Mouse (Mus musculus) erythroblast, embryonic 14.5 days (primary cell): ENCODE measurements around the gene Polg. TPM values are rescaled to one million over a fixed set of nuclear protein-coding genes. Genes with fewer than 3 reads are reported as not detected.

ENCODE experiments used
- H3K27me3 ChIP-seq: 2 replicates; pipeline ENCODE4 v1.6.1; 2012; ENCODE audit warnings: inconsistent platforms; ENCODE audit not compliant: control insufficient read depth
- H3K36me3 ChIP-seq: 2 replicates; pipeline ENCODE4 v1.6.1; 2012; ENCODE audit warnings: mild to moderate bottlenecking, inconsistent platforms; ENCODE audit not compliant: control insufficient read depth
- H3K4me1 ChIP-seq: 2 replicates; pipeline ENCODE4 v1.6.1; 2012; ENCODE audit warnings: inconsistent platforms; ENCODE audit not compliant: control insufficient read depth
- H3K4me3 ChIP-seq: replicated peaks from 2 replicates; pipeline ENCODE3; 2012; ENCODE audit warnings: moderate library complexity, mild to moderate bottlenecking, inconsistent platforms
- H3K9me3 ChIP-seq: 2 replicates; pipeline ENCODE4 v1.6.1; 2012; ENCODE audit warnings: low read length, inconsistent platforms, mixed read lengths; ENCODE audit not compliant: control insufficient read depth
- GATA1 ChIP-seq: IDR thresholded peaks from 2 replicates; pipeline ENCODE4 v1.6.1; 2012; ENCODE audit warnings: low read length, inconsistent platforms, mixed read lengths
- TAL1 ChIP-seq: IDR thresholded peaks from 3 replicates; pipeline ENCODE4 v1.6.1; 2012; ENCODE audit warnings: low read length, inconsistent platforms, mixed read lengths
- polyA plus RNA-seq: library from polyadenylated mRNA; stranded (reverse); fragments of >175 nt; gene quantifications from 2 replicates; pipeline ENCODE4 v1.2.3, GENCODE M21; 2012

The Polg gene
- polyA plus RNA-seq, 1 experiment, result 1.5 TPM

GRCm38 (mm10) chr7:79497701-79498115 is 31.5 kb upstream of the Polg start:
- Histone ChIP-seq H3K9me3 (peaks cover 3% of the 10 kb centered on the region; the same call in 1 of the 2 replicates), H3K27me3 (peaks cover 88% of the 10 kb centered on the region), H3K36me3 (no peaks in the 10 kb centered on the region), H3K4me1 (peaks cover 3% of the 10 kb centered on the region), H3K4me3 (no peak overlapping the region)
- TF ChIP-seq TAL1, result no peak
- TF ChIP-seq GATA1, result no peak

DNA sequence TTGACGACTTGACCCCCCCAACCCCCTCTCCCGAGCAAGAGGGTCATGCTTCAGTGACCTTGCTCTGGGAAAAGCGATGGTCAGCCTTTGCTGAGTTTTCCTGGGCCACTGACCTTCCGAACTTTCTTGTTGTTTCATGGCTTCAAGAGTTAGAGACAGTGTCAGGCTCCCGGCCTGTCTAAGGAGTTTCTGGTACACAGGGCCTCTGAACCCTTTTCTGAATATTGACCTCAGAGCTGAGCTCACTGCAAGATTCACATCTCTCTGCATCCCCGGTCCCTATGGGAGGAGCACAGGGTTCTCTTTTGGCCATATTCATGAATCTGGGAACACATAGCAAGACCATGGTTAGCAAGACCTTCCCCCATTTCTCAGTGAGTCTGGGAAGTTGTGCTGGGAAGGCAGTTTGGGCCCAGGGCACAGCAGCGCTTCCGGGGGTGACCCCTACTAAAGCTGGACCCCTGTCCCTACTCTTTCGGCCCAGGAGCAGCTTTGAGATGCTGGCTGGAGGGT is 30.7 kb upstream of the Polg start:
- Histone ChIP-seq H3K27me3 (peaks cover 79% of the 10 kb centered on the region), H3K36me3 (no peaks in the 10 kb centered on the region), H3K4me3 (no peak overlapping the region)

DNA sequence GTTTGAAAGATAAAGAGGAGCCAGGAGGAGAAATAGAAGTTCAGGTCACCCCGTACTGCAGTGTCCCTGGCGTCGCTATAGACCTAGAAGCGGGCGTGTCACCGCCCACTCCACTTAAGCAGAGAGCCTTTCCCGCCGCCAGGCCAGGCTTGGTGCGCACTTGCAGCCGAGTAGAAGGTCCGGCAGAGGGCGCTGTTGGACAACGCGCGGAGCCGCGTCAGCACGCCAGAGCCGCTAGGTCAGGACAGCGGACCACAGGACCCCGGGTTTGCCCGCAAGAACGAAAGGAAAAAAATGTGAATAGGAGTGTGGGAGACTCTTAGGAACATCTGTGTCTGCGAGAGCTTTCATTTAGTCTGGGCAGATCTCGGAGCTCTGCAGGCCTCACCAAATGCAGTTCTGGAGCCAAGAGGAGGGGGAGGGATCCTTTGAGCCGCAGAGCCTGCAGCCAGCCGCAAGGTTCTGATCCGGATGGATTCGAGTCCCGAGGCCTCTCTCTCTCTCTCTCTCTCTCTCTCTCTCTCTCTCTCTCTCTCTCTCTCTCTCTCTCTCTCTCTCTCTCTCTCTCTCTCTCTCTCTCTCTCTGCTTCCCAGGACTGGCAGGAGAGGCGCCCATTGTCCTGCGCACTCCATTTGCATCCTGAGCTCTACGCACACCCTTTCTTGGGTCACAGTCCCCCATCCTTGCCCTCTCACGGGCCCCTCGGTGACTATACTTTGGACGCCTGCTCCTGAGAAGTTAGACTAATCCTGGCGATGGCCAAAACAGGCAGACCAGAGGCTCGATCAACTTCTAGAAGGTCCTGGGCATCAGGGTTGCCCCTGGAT is 30.0 kb upstream of the Polg start:
- Histone ChIP-seq H3K36me3 (no peaks in the 10 kb centered on the region), H3K4me1 (peaks cover 3% of the 10 kb centered on the region), H3K27me3 (peaks cover 73% of the 10 kb centered on the region), H3K9me3 (peaks cover 3% of the 10 kb centered on the region; the same call in 1 of the 2 replicates), H3K4me3 (no peak overlapping the region)
- no peak for TF ChIP-seq TAL1

More for the DNA sequence above, 30.7 kb upstream of the Polg start:
- no peak for TF ChIP-seq GATA1
- TF ChIP-seq TAL1, result no peak
- Histone ChIP-seq H3K9me3 (peaks cover 3% of the 10 kb centered on the region; the same call in 1 of the 2 replicates), H3K4me1 (peaks cover 3% of the 10 kb centered on the region)

DNA sequence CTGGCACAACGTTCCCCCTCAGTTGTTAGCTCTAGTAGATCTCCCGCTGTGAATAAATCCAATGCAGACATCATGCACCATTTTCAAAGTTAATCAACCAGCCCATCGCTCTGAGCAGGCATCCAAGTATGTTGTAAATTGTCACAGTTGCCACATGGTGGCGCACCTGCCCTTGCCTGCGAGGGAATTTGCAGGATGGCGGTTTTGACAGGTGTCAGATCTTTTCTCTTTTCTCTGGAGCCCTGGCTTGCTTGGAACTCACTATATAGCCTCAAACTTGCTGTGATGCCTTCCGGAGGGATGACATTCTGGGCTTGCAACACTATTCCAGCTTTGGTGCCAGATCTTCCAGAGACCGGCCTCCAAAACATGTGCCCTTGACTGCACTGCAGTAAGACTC is 27.8 kb upstream of the Polg start:
- Histone ChIP-seq H3K4me3 (no peak overlapping the region), H3K36me3 (no peaks in the 10 kb centered on the region), H3K27me3 (peaks cover 52% of the 10 kb centered on the region), H3K9me3 (peaks cover 2% of the 10 kb centered on the region; the same call in 1 of the 2 replicates), H3K4me1 (peaks cover 3% of the 10 kb centered on the region)
- TF ChIP-seq GATA1 (no peak), TAL1 (no peak)

- H3K9me3 ChIP-seq, result no peaks in the 10 kb centered on the region
- TF ChIP-seq TAL1 (no peak), GATA1 (no peak)
- no peaks in the 10 kb centered on the region for H3K36me3 ChIP-seq
- H3K4me1 ChIP-seq, result no peaks in the 10 kb centered on the region
- peaks cover 7% of the 10 kb centered on the region for H3K27me3 ChIP-seq
- H3K4me3 ChIP-seq, result no peak overlapping the region
Observed at GRCm38 (mm10) chr7:79486528-79486927, 20.4 kb upstream of the Polg start.

DNA sequence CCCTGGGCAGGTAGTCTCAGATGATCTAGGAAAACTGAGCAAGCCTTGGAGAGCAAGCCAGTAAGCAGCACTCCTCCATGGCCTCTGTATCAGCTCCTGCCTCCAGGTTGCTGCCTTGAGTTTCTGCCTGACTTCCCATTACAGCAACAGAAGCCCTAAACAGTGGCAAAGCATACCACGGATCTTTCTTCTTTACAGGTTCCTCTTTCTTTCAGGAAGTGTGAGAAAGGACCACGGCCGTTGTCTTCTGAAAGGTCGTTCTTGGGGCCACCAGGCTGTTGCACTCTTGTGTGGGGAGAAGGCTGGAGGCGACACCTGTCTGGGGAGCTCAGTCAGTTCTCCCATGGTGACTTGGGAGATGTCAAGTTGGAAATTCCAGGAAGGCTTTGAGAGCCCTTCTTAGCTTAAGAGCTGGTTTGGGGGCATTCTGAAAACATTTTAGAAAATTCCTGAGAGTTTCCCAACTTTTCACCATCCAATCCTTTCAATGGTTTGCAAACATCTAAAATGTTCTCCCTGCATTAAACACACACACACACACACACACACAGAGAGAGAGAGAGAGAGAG is 8.8 kb upstream of the Polg start:
- Histone ChIP-seq H3K27me3 (no peaks in the 10 kb centered on the region), H3K4me3 (no peak overlapping the region), H3K4me1 (no peaks in the 10 kb centered on the region), H3K9me3 (no peaks in the 10 kb centered on the region), H3K36me3 (no peaks in the 10 kb centered on the region)
- TF ChIP-seq GATA1 (no peak), TAL1 (no peak)

DNA sequence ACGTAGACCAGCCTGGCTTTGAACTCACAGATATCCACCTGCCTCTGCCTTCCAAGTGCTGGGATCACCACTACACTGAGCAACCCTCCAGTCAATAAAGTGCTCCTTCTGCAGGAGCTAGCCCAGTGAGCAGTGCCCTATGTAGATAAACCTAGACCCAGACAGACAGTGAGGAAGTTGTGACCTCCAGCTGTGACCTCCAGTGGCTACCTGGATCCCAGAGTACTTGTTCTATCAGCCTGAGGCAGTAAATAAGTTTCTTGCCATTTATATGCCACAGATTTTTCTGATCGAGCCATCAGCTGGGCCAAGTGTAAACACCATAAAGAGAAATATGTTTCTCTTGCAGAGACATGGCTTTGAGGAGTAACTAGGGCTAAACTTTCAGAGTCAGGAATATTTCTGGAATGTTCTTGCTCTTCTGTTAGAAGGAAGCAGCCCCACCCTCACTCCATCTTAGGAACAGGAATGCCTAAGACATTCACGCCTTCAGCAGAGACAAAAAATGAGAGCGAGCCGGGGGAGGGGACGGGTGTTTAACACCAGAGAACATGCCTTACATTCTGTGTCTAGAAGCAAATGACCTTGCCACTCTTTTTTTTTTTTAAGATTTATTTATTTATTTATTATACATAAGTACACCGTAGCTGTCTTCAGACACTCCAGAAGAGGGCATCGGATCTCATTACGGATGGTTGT is 7.5 kb upstream of the Polg start:
- no peaks in the 10 kb centered on the region for H3K9me3 ChIP-seq
- no peak overlapping the region for H3K4me3 ChIP-seq
- no peaks in the 10 kb centered on the region for H3K36me3 ChIP-seq
- H3K27me3 ChIP-seq, result peaks cover 6% of the 10 kb centered on the region
- peaks cover 6% of the 10 kb centered on the region for H3K4me1 ChIP-seq
- no peak for TF ChIP-seq TAL1
- TF ChIP-seq GATA1, result no peak

- TF ChIP-seq TAL1 (no peak), GATA1 (no peak)
- H3K4me3 ChIP-seq, result no peak overlapping the region
Observed at GRCm38 (mm10) chr7:79472792-79473191, 6.6 kb upstream of the Polg start.

DNA sequence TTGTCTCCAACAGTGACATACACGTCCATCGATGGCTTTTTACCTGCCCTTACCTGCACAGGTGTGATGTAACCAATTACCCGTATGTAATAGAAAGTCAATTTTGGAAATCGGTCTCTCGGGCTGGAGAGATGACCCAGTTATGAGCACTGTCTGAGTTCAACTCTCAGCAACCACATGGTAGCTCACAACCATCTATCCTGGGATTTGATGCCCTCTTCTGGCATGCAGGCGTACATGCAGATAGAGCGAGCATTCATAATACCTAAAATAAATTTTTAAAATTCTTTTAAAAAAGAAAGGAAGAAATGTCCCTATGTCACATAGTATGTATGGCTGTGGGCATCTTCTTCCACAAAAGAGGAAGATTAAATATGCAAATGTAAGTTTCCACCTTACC is 5.3 kb upstream of the Polg start:
- Histone ChIP-seq H3K9me3 (no peaks in the 10 kb centered on the region), H3K27me3 (peaks cover 28% of the 10 kb centered on the region), H3K4me3 (no peak overlapping the region), H3K4me1 (peaks cover 18% of the 10 kb centered on the region), H3K36me3 (no peaks in the 10 kb centered on the region)
- TF ChIP-seq TAL1, result no peak
- no peak for TF ChIP-seq GATA1

More at GRCm38 (mm10) chr7:79472792-79473191, 6.6 kb upstream of the Polg start:
- Histone ChIP-seq H3K27me3 (peaks cover 14% of the 10 kb centered on the region), H3K9me3 (no peaks in the 10 kb centered on the region), H3K4me1 (peaks cover 7% of the 10 kb centered on the region), H3K36me3 (no peaks in the 10 kb centered on the region)
